Mouse (Mus musculus) embryonic stem cell, embryonic (primary cell): ENCODE measurements at regions not wholly inside any gene's neighbourhood (a gene's known extent, or its start where the extent isn't known, plus 50 kb on each side); places are given as distances from the start of the nearest gene placed in this dataset.
"Not testable (repeated sequence)": the region's sequence is repeated elsewhere in the genome, so short reads cannot be mapped to it uniquely, and the experiment has no call there.

Source experiments
- CTCF ChIA-PET, 4 experiments: fragments of 300-600 bp in 2 of 4; fragments of 350-600 bp in 2 of 4; sonication (Branson Sonifier 250); formaldehyde crosslinking; loops; one replicate each; lab custom pipeline; 2022; ENCODE audit warnings: inconsistent platforms in 2 of 4; lab: Charles Lee
- POLR2A ChIA-PET, 4 experiments: fragments of 300-600 bp in 2 of 4; fragments of 350-600 bp in 2 of 4; sonication (Branson Sonifier 250); formaldehyde crosslinking; loops; one replicate each; lab custom pipeline; 2022; ENCODE audit warnings: antibody characterized with exemption in 4 of 4, inconsistent platforms in 1 of 4; lab: Charles Lee

- POLR2A ChIA-PET, result no interaction called here
- CTCF ChIA-PET, result no interaction called here
Observed at GRCm38 (mm10) chr4:97509576-97509975, 263.0 kb upstream of the Nfia start.

DNA sequence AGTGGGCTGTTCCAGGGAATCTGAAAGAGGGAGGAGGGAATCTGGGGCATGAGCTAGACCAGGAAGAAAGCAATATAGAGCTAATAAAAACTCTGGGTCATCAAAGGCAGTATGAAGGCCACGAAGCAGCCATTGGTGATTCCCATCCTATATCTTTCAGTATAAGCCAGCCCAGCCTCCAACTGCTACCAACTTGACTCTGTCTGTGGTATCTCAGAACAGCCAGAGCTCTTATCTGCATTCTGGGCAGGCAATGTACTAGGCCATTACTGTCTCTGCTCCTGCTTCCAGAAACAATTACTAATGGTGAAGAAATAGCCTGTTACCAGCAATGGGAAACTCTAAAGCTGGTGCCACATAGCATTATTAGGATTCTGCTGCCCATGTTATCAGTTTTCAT, 266.8 kb upstream of the Nfia start:
- ChIA-PET CTCF (interaction anchor here in 1 of 4 experiments (0.6 kb wide), 1 partner anchor 14 kb away, joined by 3 read pairs; no protein-coding TSS in a partner anchor), POLR2A (no interaction called here)

- CTCF ChIA-PET, result interaction anchor here in 1 of 4 experiments (0.6 kb wide), 1 partner anchor 529 kb away, joined by 3 read pairs; no protein-coding TSS in a partner anchor
Observed at GRCm38 (mm10) chr4:97491248-97491804, 281.2 kb upstream of the Nfia start.

GRCm38 (mm10) chr4:97486354-97486753, 286.2 kb upstream of the Nfia start:
- POLR2A ChIA-PET, result no interaction called here
- CTCF ChIA-PET, result no interaction called here

More at GRCm38 (mm10) chr4:97491248-97491804, 281.2 kb upstream of the Nfia start:
- POLR2A ChIA-PET, result no interaction called here

DNA sequence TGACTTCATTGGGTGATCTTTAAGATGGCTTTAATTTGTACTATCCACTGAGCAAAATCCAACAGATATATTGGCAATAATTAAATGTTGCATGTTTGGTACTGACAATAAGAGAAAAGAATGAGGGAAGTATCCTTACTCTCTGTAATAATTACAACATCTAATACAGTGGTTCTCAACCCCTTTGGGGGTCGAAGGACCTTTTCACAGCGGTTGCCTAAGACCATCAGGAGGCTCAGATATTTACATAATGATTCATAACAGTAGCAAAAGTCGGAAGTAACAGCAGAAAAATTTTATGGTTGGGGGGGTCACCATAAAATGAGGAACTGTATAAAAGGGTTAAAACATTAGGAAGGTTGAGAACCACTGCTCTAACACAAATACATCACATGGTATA, 287.3 kb upstream of the Nfia start:
- POLR2A ChIA-PET, result no interaction called here
- CTCF ChIA-PET, result no interaction called here

GRCm38 (mm10) chr4:97482701-97483246, 289.8 kb upstream of the Nfia start:
- POLR2A ChIA-PET, result no interaction called here
- CTCF ChIA-PET, result no interaction called here

DNA sequence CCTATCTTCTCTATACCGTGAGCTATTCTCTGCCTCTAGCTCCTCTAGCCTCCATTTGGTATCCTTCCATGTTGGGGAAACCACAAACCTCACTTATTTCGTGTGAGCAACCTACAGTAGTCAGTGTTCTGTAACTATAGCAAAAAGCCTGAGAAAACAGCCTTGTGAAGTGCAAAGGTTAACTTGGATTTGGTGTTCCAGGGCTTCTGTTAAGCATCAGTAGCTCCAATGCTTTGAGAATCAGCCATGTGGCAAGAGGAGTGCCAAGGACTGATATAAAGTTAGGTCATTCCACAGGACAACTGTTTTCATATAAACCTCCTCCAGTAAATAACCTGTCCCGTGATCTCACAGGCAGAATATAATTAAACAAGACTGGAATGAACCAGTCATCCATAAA, 290.7 kb upstream of the Nfia start:
- POLR2A ChIA-PET, result no interaction called here
- CTCF ChIA-PET, result no interaction called here

- POLR2A ChIA-PET, result interaction anchor here in 1 of 4 experiments (0.6 kb wide), 1 partner anchor 105 kb away, joined by 4 read pairs; no protein-coding TSS in a partner anchor
- CTCF ChIA-PET, result no interaction called here
Observed at GRCm38 (mm10) chr4:97476571-97477190, 293.7 kb upstream of the Gm10192 start.

DNA sequence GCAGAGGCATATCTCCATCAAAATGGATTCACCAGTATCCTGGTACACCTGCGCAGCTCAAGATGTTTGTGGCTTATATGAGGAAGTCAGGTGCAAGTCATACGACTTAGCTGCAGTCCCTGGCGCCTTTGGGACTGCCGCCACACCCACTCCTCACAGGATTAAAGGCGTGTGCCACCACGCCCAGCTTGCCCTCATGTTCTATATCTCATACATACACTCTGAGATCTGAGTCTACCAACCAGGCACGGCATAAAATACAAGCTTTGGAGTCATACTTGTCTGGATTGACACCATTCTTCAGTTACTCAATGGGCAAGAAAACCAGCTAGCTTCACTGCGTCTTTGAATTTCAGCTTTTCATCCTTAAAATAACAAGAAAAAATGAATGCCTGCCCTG, 290.5 kb upstream of the Gm10192 start:
- CTCF ChIA-PET, POLR2A ChIA-PET: not testable (repeated sequence)

- POLR2A ChIA-PET, result interaction anchor here in 1 of 4 experiments (0.6 kb wide), 1 partner anchor 1499 kb away, joined by 3 read pairs; the partner anchor contains the start of gene Hook1
- CTCF ChIA-PET, result no interaction called here
Observed at GRCm38 (mm10) chr4:97465932-97466666, 283.1 kb upstream of the Gm10192 start.

DNA sequence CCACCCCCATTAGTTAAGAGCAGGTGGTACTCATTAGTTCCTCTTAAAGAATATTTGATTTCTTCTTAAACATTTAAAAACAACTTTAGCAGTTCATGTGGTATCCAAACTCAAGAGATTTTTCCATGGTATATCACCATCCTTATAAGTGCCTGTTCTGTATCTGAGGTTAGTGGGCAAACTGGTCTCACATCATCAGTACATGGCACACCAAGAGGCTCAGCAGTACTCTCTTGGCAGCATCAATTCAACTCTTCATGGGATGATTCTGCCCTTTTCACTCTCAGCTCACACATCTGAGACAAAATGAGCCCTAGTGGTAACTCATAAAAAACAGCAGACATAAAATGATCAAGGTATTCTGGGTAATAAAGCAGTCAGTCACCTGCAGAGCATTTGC, 282.6 kb upstream of the Gm10192 start:
- CTCF ChIA-PET, result no interaction called here
- POLR2A ChIA-PET, result interaction anchor here in 1 of 4 experiments (0.6 kb wide), 1 partner anchor 1499 kb away, joined by 3 read pairs; the partner anchor contains the start of gene Hook1

DNA sequence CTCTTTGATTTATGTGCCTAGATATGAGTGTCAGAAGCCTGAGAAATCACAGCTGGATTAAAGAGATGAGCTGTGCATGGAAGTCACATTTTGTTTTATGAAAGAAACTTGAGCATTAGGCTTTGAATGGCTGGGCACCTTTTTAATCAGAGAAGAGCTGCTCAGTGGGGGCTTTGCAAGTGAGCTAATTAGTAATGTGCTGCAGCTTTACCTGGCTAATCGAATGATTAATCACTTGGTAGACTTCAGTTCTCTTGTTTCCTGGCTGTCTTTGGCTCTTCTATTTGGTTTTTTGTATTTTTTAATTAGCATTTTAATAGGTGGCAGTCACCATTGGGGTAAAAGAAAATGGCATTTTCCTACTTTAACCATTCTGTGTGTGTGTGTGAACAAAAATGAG, 278.2 kb upstream of the Gm10192 start:
- CTCF ChIA-PET, result no interaction called here
- POLR2A ChIA-PET, result no interaction called here

GRCm38 (mm10) chr4:97439288-97440029, 256.5 kb upstream of the Gm10192 start:
- POLR2A ChIA-PET, result no interaction called here
- CTCF ChIA-PET, result no interaction called here

DNA sequence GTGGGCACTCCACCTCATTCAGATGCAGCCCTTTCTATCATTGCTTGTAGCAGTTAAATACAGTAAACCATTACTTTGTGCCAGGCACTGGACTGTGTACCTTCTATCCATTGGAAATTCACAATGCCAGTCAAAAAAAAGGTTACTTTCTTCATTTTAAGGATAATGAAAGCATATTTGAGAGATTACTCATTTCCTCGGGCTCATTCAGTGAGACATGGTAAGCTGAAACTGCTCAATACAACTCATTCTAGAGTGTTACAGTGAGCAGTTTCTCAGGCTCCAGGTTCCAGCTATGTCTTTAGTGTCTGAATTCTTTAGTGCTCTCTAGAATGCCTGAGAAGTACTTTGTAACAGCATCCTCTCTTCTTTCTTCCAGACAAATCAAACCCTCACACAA, 249.7 kb upstream of the Gm10192 start:
- POLR2A ChIA-PET, result interaction anchor here in 1 of 4 experiments (0.6 kb wide), 1 partner anchor 31 kb away, joined by 3 read pairs; no protein-coding TSS in a partner anchor
- CTCF ChIA-PET, result no interaction called here

- ChIA-PET CTCF (no interaction called here), POLR2A (no interaction called here)
Observed at GRCm38 (mm10) chr4:97432094-97432493, 249.1 kb upstream of the Gm10192 start.

- POLR2A ChIA-PET, result interaction anchor here in 1 of 4 experiments (0.5 kb wide), 1 partner anchor 14 kb away, joined by 4 read pairs; no protein-coding TSS in a partner anchor
Observed at GRCm38 (mm10) chr4:97431239-97431638, 248.3 kb upstream of the Gm10192 start.

DNA sequence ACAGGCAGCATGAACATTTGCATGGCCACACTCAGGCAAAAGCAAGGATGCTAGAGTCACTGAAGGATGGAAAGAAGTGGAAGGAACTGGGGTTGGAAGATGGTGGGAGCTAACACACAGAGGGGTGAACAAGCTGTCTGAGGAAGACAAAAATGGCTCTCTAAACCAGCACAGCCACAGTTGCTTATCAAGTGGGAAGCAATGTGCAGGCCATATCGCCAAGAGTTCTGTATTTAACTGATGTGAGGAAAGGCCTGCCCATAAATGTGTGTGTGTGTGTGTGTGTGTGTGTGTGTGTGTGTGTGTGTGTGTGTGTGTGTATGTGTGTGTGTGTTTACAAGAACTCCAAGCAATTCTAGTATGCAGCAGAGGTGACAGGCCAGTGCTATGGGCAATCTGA, 236.9 kb upstream of the Gm10192 start:
- ChIA-PET POLR2A (no interaction called here), CTCF (interaction anchor here in 1 of 4 experiments (0.7 kb wide), 1 partner anchor 120 kb away, joined by 3 read pairs; no protein-coding TSS in a partner anchor)

More at GRCm38 (mm10) chr4:97431239-97431638, 248.3 kb upstream of the Gm10192 start:
- CTCF ChIA-PET, result no interaction called here

DNA sequence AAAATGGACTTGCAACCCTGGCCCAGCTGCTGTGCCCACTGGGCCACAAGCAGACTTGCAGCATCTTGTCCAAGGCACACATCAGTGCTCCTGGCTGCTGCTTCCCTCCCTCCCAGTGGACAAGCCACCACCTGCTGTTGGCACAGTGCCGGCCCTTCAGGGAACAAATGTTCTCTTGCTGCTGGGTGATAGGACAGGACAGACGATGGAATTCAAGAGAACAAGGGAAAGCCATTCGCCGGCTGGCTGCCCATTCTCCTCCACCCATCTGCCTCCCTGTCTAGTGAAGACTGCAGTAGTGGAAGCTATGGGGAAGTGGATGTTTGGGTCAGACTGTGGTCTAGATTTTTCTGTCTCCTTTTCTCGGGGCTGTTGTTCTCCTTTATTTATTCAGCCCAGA, 235.7 kb upstream of the Gm10192 start:
- CTCF ChIA-PET, result no interaction called here
- POLR2A ChIA-PET, result interaction anchor here in 1 of 4 experiments (0.6 kb wide), 1 partner anchor 372 kb away, joined by 3 read pairs; no protein-coding TSS in a partner anchor

DNA sequence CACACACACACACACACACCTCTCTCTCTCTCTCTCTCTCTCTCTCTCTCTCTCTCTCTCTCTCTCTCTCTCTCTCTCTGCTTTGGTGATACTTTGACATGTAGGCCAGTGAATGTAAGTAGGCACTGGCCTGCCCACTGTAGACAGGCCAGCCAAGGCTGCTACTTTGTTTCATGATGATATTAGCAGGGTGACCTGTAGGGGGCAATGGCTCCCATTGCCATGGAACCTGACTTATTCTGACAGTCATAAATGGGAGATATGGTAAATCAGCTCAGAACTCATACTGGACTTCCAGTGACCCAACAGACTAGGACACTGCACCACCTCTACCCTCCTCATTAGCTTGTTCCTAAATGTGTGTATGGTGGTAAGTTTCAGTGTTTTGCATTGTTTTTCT, 235.0 kb upstream of the Gm10192 start:
- CTCF ChIA-PET, result no interaction called here
- POLR2A ChIA-PET, result interaction anchor here in 1 of 4 experiments (0.6 to 0.7 kb wide), 2 partner anchors 14 to 371 kb away, joined by 3 to 4 read pairs; no protein-coding TSS in a partner anchor
